Mouse (Mus musculus) heart, embryonic 14.5 days (tissue): Measurements from ENCODE around the gene Nt5c3. TPM values are rescaled to one million over a fixed set of nuclear protein-coding genes. Genes with fewer than 3 reads are reported as not detected.

ENCODE experiments used
- ATAC-seq: fragments of 200-750 bp; cut with Nextera tagmentation; 2 replicates; pipeline ENCODE4 v1.8.0; 2017; ENCODE audit warnings: low read depth, moderate TSS enrichment; ENCODE audit not compliant: insufficient number of reproducible peaks, insufficient read depth, low FRiP score
- H3K27ac ChIP-seq, 2 experiments: fragments of 200-500 bp in 1 of 2; fragments of 300-500 bp in 1 of 2; sonication (generic) in 1 of 2; replicated peaks in 1 of 2; 2 replicates each; pipeline ENCODE4 v1.5.1; 2012 to 2014; ENCODE audit warnings: low read depth in 2 of 2, low read length in 2 of 2, control low read depth in 1 of 2, mild to moderate bottlenecking in 1 of 2, mixed read lengths in 1 of 2; ENCODE audit not compliant: control insufficient read depth in 1 of 2, insufficient read depth in 1 of 2
- H3K27me3 ChIP-seq: fragments of 300-500 bp; sonication (generic); 2 replicates; pipeline ENCODE4 v1.6.1; 2014; ENCODE audit warnings: mild to moderate bottlenecking, low read length, control low read depth; ENCODE audit not compliant: control insufficient read depth, insufficient read depth
- H3K36me3 ChIP-seq: fragments of 300-500 bp; sonication (generic); 2 replicates; pipeline ENCODE4 v1.6.1; 2014; ENCODE audit warnings: mild to moderate bottlenecking, control low read depth, low read length, mixed read lengths; ENCODE audit not compliant: control insufficient read depth, insufficient read depth
- H3K4me1 ChIP-seq, 2 experiments: fragments of 200-500 bp in 1 of 2; fragments of 300-500 bp in 1 of 2; sonication (generic) in 1 of 2; 2 replicates each; pipeline ENCODE4 v1.6.1; 2012 to 2014; ENCODE audit warnings: low read length in 2 of 2, control low read depth in 1 of 2, mixed read lengths in 1 of 2; ENCODE audit not compliant: control insufficient read depth in 2 of 2, insufficient read depth in 2 of 2
- H3K4me2 ChIP-seq: fragments of 300-500 bp; sonication (generic); 2 replicates; pipeline ENCODE4 v1.6.1; 2014; ENCODE audit warnings: mild to moderate bottlenecking, low read length
- H3K4me3 ChIP-seq, 2 experiments: fragments of 200-500 bp in 1 of 2; fragments of 300-500 bp in 1 of 2; sonication (generic) in 1 of 2; 2 replicates each; pipeline ENCODE4 v1.5.1; 2012 to 2014; ENCODE audit warnings: low read length in 2 of 2, mild to moderate bottlenecking in 2 of 2, control low read depth in 1 of 2, low read depth in 1 of 2, moderate library complexity in 1 of 2; ENCODE audit not compliant: control insufficient read depth in 1 of 2, insufficient read depth in 1 of 2
- H3K9ac ChIP-seq: fragments of 300-500 bp; sonication (generic); 2 replicates; pipeline ENCODE4 v1.6.1; 2014; ENCODE audit warnings: mild to moderate bottlenecking, low read length
- H3K9me3 ChIP-seq: fragments of 300-500 bp; sonication (generic); 2 replicates; pipeline ENCODE4 v1.6.1; 2016; ENCODE audit warnings: low read length, control low read depth; ENCODE audit not compliant: control insufficient read depth
- WGBS: fragments of 180-500 bp; shearing (Covaris S2); extraction: QIAGEN DNeasy Blood & Tissue Kit; methylation state at CpG from one replicate; pipeline ENCODE4 v1.1.7; 2014; 5-methylcytosine and 5-hydroxymethylcytosine counted together
- polyA plus RNA-seq: library from polyadenylated mRNA; unstranded; fragments of >200 nt; fragmentation: Nextera tagmentation; extraction: Ambion mirVana; gene quantifications from 2 replicates; pipeline ENCODE4 v1.2.1, GENCODE M21; 2014

Gene Nt5c3
- polyA plus RNA-seq, 1 experiment from 2014 or later, result 74.8 TPM

DNA sequence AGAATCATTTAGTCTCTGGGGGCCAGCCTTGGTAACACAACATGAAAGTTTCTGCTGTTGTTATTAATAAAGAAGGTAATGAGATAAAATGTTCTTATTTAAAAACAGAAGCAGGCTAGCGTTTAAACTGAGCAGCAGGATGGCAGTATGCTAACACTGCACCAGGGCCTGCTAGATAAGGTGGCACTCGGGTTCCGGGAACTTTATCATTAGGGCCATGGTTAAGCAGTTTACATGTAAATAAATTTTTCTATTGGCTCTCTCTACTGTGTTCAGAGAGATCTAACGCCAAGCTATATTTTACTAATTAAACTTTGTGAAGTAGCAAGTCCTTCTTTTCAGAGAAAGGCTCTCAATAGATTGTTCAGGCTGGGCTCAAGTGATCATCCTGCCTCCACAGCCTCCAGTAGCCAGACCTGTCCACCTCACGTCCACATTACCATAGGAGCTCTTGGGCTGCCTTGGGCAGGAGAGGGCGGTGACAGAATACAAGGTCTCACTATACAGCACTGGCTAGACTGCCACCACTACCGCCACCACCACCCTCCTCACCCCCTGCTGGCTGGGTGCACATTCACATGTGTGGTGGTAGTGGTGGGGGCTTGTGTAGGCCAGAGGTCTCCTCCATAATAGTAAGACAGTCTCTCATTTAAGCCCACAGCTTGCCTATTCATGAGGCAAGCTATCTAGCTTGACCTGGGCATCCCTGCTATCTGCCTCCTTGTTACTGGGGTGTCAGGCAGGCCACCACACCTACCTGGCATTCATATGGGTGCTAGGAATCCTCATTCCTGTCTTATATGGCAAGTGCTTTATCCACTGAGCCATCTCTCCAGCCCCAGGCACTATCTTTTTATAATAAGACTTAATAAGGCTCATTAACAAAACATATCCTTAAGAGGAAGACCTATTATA, 20.9 kb downstream of the Nt5c3 start:
- Histone ChIP-seq H3K4me2 (peak overlapping the region; percentile 64; the same call in 1 of the 2 replicates), H3K36me3 (no peaks in the 10 kb centered on the region), H3K9me3 (no peaks in the 10 kb centered on the region), H3K9ac (no peak overlapping the region), H3K27ac (0 out of 4 replicates have a peak overlapping the region, but pooled peaks of 1 of the 2 experiments have one; percentile 12), H3K4me1 (peaks cover 17 to 48% of the 10 kb centered on the region in 2 experiments), H3K4me3 (no peak overlapping the region), H3K27me3 (no peaks in the 10 kb centered on the region)
- WGBS, result 55% methylated on average over 7 of the region's 7 CpGs
- no peak for ATAC-seq

DNA sequence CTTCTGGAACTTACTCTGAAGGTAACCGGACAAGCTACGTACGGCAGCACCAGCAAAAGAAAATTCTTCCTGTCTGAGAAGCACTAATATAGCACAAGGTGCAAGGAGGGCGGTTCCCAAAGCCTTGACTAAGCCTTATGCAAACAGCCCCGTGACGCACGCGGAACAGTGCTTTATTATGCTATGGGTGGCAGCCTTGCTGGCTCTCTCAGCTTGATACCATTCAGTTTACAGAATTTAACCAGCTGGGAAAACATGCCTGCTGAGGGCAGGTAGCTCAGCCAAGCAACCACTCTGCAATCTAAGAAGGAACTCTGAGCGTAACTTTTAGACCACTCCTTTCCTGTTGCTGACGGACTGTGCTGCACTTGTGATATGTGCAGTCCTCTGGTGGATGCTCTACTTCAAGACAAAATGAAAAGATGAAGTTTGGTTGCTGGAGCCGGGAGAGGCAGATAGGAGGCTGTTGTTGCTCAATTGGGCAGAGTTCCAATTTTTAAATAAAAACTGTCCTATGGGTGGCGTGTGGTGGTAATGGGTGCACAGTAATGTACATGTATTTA, 21.8 kb downstream of the Nt5c3 start:
- no peaks in the 10 kb centered on the region for H3K27me3 ChIP-seq
- WGBS, result 15% methylated on average over 12 of the region's 12 CpGs

DNA sequence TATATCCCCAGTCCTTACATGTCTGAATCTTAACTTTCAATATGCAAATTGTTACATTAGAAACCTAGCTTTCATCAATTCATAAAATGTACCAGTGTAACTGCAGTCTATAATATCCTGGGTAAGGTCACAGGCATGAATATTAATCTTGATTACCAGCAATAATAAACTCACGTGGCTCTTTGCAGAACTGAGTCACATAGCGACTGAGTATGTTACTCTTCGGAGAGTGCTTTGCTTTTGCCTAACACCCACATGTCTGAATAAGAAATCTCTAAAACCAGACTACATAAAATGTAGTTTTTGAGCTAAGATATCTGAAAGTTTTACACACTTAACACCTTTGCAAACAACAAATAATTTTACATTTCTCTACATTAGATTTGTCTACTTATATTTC, 22.4 kb downstream of the Nt5c3 start:
- peak overlapping the region; percentile 58 for H3K9ac ChIP-seq
- peak overlapping the region; percentile 64 for H3K4me2 ChIP-seq
- H3K9me3 ChIP-seq, result no peaks in the 10 kb centered on the region
- WGBS, result 58% methylated on average over 3 of the region's 3 CpGs
- H3K4me3 ChIP-seq, result peak overlapping the region in 1 of 2 experiments; percentile 38; a peak in 2 of 4 replicates
- H3K4me1 ChIP-seq, result peaks cover 17 to 48% of the 10 kb centered on the region in 2 experiments
- no peaks in the 10 kb centered on the region for H3K36me3 ChIP-seq
- ATAC-seq, result no peak
- H3K27ac ChIP-seq, result no peak overlapping the region
- no peaks in the 10 kb centered on the region for H3K27me3 ChIP-seq

More for the DNA sequence above, 21.8 kb downstream of the Nt5c3 start:
- Histone ChIP-seq H3K4me3 (peak overlapping the region; percentile 38 to 45), H3K9me3 (no peaks in the 10 kb centered on the region), H3K36me3 (no peaks in the 10 kb centered on the region), H3K9ac (peak overlapping the region; percentile 58), H3K4me2 (peak overlapping the region; percentile 64), H3K4me1 (peaks cover 17 to 48% of the 10 kb centered on the region in 2 experiments), H3K27ac (peak overlapping the region; percentile 55 to 75)
- ATAC-seq, result peak; percentile 69; the same call in 1 of the 2 replicates

DNA sequence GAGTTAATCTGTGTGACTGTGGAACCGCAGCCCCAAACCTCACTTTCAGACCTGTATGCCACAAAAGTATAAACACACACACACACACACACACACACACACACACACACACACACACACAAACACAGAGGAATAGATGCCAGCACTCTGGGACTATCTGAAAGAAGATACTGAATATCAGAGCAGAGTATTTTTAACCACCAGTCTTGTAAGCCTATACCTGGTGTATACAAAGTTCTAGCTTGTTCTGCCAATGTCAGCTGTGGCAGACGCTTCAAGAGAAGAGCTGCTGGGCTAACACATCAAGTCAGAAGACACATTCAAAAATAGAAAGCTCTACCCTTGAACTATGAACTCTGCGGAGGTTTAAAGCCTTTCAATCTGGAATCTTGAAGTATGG, 24.1 kb downstream of the Nt5c3 start:
- peak overlapping the region; percentile 15 to 67 for H3K27ac ChIP-seq
- peak overlapping the region; percentile 13; the same call in 1 of the 2 replicates for H3K9ac ChIP-seq
- peak overlapping the region; percentile 64 for H3K4me2 ChIP-seq
- H3K4me3 ChIP-seq, result no peak overlapping the region; a peak in 1 of 4 replicates
- H3K36me3 ChIP-seq, result no peaks in the 10 kb centered on the region
- peaks cover 15 to 44% of the 10 kb centered on the region in 2 experiments for H3K4me1 ChIP-seq
- no peak for ATAC-seq
- H3K27me3 ChIP-seq, result no peaks in the 10 kb centered on the region
- no peaks in the 10 kb centered on the region for H3K9me3 ChIP-seq
- WGBS, result 37% methylated on average over 3 of the region's 3 CpGs

DNA sequence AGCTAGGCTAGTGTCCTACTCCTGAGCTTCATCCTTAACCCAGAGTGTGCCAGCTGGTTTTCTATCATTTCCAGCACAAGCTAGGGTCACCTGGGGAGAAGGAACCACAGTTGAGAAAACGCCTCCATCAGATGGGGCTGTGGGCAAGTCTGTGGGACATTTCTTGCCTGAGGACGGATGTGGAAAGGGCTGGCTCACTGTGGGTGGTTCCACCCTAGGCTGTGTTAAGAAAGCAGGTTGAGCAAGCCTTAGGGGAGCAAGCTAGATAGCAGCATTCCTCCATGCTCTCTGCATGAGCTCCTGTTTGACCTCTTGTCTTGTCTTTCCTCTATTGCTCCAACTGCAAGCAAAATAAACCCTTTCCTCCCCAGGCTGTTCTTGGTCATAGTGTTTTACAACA, 33.0 kb downstream of the Nt5c3 start:
- ATAC-seq, result no peak
- H3K9ac ChIP-seq, result no peak overlapping the region
- no peak overlapping the region for H3K4me2 ChIP-seq
- H3K36me3 ChIP-seq, result peaks cover 58% of the 10 kb centered on the region
- 83% methylated on average over 2 of the region's 2 CpGs for WGBS
- H3K27ac ChIP-seq, result no peak overlapping the region
- H3K4me1 ChIP-seq, result no peaks in the 10 kb centered on the region
- H3K27me3 ChIP-seq, result no peaks in the 10 kb centered on the region
- H3K9me3 ChIP-seq, result no peaks in the 10 kb centered on the region
- no peak overlapping the region for H3K4me3 ChIP-seq

DNA sequence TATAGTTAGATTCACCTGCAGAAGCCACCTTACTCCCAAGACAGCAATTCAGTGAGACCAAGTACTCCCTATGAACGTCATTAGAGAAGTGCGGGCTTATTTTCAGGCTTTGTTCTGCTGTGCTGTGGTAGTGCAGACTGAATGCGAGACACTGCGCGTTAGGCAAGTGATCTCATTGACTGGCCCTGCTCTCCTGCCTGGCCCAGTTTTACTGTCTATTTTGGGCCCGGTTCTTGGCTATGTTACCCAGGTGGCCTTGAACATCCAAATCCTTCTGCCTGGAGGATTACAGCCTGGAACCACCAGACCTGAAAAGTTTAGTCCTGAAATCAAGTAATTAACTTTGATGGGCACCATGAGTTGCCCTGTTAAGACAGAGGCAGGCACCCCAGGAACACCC, 35.2 kb downstream of the Nt5c3 start:
- Histone ChIP-seq H3K27ac (no peak overlapping the region), H3K4me3 (no peak overlapping the region)

DNA sequence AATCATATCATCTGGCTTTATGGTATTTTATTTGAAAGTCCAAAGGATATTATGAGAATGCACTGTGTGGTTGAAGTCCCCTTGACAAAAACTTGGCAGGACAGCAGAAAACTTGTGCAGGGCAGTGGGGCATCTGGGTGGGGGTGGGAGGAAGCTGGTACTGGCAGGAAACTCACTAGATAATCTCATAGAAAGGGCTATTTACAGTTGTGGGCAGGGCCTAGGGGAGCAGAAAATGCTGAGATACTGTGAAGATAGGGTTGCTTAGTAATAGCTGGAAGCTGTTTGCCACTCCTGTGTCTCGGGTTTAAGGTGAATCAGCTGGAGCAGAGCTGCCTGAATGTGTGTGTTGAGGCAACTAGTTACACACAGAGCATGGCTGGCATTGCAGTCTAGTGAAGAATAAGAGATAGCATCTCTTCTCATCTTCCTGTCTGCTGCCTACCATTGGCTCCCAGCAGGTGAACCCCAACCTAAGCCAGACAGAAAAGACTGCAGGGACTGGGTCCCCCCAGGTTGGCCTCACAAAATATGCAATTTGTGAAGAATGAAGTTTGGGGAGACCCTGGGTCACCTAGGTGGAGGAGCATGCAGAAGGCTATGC, 44.3 kb downstream of the Nt5c3 start:
- Histone ChIP-seq H3K27me3 (no peaks in the 10 kb centered on the region), H3K9ac (0 out of 2 replicates have a peak overlapping the region, but pooled peaks have one; percentile 25), H3K27ac (peak overlapping the region; percentile 4 to 67; a peak in 3 of 4 replicates), H3K36me3 (peaks cover 69% of the 10 kb centered on the region), H3K9me3 (no peaks in the 10 kb centered on the region), H3K4me1 (peaks cover 12 to 20% of the 10 kb centered on the region in 2 experiments), H3K4me3 (no peak overlapping the region), H3K4me2 (0 out of 2 replicates have a peak overlapping the region, but pooled peaks have one; percentile 8)
- peak; percentile 76 for ATAC-seq
- WGBS, result 0% methylated on average over 1 of the region's 1 CpGs

More for the DNA sequence above, 35.2 kb downstream of the Nt5c3 start:
- Histone ChIP-seq H3K9me3 (no peaks in the 10 kb centered on the region), H3K27me3 (no peaks in the 10 kb centered on the region), H3K9ac (no peak overlapping the region), H3K36me3 (peaks cover 77% of the 10 kb centered on the region), H3K4me2 (no peak overlapping the region), H3K4me1 (no peaks in the 10 kb centered on the region)
- ATAC-seq, result no peak
- 91% methylated on average over 6 of the region's 6 CpGs for WGBS
